8 mouse cellular contexts compared by ENCODE assay signal in the genomic region with DNA sequence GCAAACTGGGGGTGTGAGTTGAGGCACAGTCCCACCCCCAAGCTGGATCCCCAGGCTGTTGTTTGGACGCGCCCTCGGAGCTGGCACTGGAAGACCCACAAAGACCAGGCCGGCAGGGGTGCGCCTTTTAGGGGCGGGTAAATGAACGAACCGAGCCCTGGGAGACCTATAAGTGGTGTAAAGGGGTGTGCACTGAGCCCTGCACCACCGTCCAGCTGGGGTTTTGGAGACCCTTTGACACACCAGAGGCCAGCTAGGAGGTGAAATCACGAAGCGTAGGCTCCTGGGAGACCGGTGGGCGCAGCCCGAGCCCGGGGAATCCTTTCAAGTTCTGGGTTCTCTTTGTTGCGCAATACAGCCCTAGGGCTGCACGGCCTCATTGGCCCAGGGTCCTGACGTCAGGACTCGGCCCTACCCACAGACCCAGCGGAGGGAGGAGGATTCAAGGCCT. TPM values are rescaled to one million over a fixed set of nuclear protein-coding genes. Genes with fewer than 3 reads are reported as not detected.
A peak's percentile ranks its signal among the peaks of the same experiment; 100 is the strongest.
DNase-seq lines count a peak whose midpoint lies in the region; ATAC-seq and TF ChIP-seq lines count a peak whose summit lies in the region.

No protein-coding gene starts in this region.

- TF ChIP-seq EP300 in liver, postnatal 0 days (IDR thresholded peaks at IDR 0.05; ENCODE audit: low read depth), result no peak

- no peak for TF ChIP-seq POLR2A in kidney, adult 2 months (IDR thresholded peaks at IDR 0.05; ENCODE audit: low read depth, low read length)
- TF ChIP-seq POLR2A in olfactory bulb, adult 2 months (IDR thresholded peaks at IDR 0.05; ENCODE audit: insufficient read depth, low read depth, low read length), result no peak

- 17% methylated on average over 20 of the region's 20 CpGs for WGBS in kidney, adult 2 months
- 2% methylated on average over 17 of the region's 20 CpGs for WGBS in embryonic facial prominence, embryonic 14.5 days
- 6% methylated on average over 20 of the region's 20 CpGs for WGBS in liver, postnatal 0 days (ENCODE audit: insufficient replicate concordance)
- WGBS in olfactory bulb, adult 2 months, result 6% methylated on average over 20 of the region's 20 CpGs

- H3K27ac ChIP-seq in kidney, adult 2 months (ENCODE audit: insufficient read depth, low read depth, low read length), result no peak overlapping the region
- peak overlapping the region; percentile 87 for H3K27ac ChIP-seq in embryonic facial prominence, embryonic 14.5 days (replicated peaks; ENCODE audit: low read depth, low read length)
- no peak overlapping the region for H3K27ac ChIP-seq in liver, postnatal 0 days (ENCODE audit: low read depth)
- H3K27ac ChIP-seq in olfactory bulb, adult 2 months (ENCODE audit: insufficient read depth, low read depth, low read length), result no peak overlapping the region

- H3K9me3 ChIP-seq in embryonic facial prominence, embryonic 14.5 days (ENCODE audit: control insufficient read depth, low read length), result no peaks in the 10 kb centered on the region
- H3K9me3 ChIP-seq in liver, postnatal 0 days (ENCODE audit: low read length), result no peaks in the 10 kb centered on the region

- DNase-seq in kidney, adult 2 months, result no peak
- DNase-seq in kidney, postnatal 25 days, result no peak
- peak; percentile 78 for DNase-seq in embryonic facial prominence, embryonic 14.5 days (ENCODE audit: low spot score)
- peak; percentile 52 to 61 for DNase-seq in heart, postnatal 36 days
- DNase-seq in liver, postnatal 0 days, result no peak
- DNase-seq in ovary, postnatal 10 days (ENCODE audit: low spot score), result no peak
- no peak for DNase-seq in left cerebral cortex, adult 8-10 months (ENCODE audit: low spot score in 2 of 2)

- intact Hi-C loops in heart, postnatal 36 days (cut with DNase I), result no loop called here

- peak overlapping the region; percentile 89 for H3K4me2 ChIP-seq in embryonic facial prominence, embryonic 14.5 days (ENCODE audit: low read depth, low read length)
- peak overlapping the region; percentile 70 for H3K4me2 ChIP-seq in liver, postnatal 0 days (ENCODE audit: low read depth, low read length)

- no peaks in the 10 kb centered on the region for H3K4me1 ChIP-seq in kidney, adult 2 months (ENCODE audit: control insufficient read depth, insufficient read depth, low read length)
- H3K4me1 ChIP-seq in embryonic facial prominence, embryonic 14.5 days (ENCODE audit: control insufficient read depth, insufficient read depth, low read length), result peaks cover 24% of the 10 kb centered on the region
- H3K4me1 ChIP-seq in liver, postnatal 0 days (ENCODE audit: insufficient read depth), result peaks cover 9% of the 10 kb centered on the region
- peaks cover 60% of the 10 kb centered on the region for H3K4me1 ChIP-seq in olfactory bulb, adult 2 months (ENCODE audit: control insufficient read depth, insufficient read depth, low read length)

- TF ChIP-seq CTCF in kidney, adult 2 months (conservative IDR thresholded peaks at IDR 0.05; ENCODE audit: insufficient read depth, insufficient read length, low read depth, low read length), result no peak
- no peak for TF ChIP-seq CTCF in liver, postnatal 0 days (IDR thresholded peaks at IDR 0.05; ENCODE audit: low read depth)
- TF ChIP-seq CTCF in olfactory bulb, adult 2 months (IDR thresholded peaks at IDR 0.05; ENCODE audit: insufficient read depth, low read depth, low read length), result no peak

- H3K27me3 ChIP-seq in kidney, adult 2 months (replicated peaks; ENCODE audit: control insufficient read depth, insufficient read depth, low read length), result no peaks in the 10 kb centered on the region; the same call in 1 of the 2 replicates
- peaks cover 8% of the 10 kb centered on the region; the same call in 1 of the 2 replicates for H3K27me3 ChIP-seq in embryonic facial prominence, embryonic 14.5 days (replicated peaks; ENCODE audit: control insufficient read depth, insufficient read depth, low read length)
- peaks cover 31% of the 10 kb centered on the region for H3K27me3 ChIP-seq in liver, postnatal 0 days (ENCODE audit: insufficient read depth, low read length)

- H3K9ac ChIP-seq in embryonic facial prominence, embryonic 14.5 days (ENCODE audit: low read depth, low read length), result peak overlapping the region; percentile 88
- H3K9ac ChIP-seq in liver, postnatal 0 days (replicated peaks), result peak overlapping the region; percentile 7; the same call in 1 of the 2 replicates

- H3K36me3 ChIP-seq in kidney, adult 2 months (ENCODE audit: control insufficient read depth, insufficient read depth, low read length), result no peaks in the 10 kb centered on the region
- 0 out of 2 replicates have a peak, but pooled peaks cover 6% of the 10 kb centered on the region for H3K36me3 ChIP-seq in embryonic facial prominence, embryonic 14.5 days (ENCODE audit: control insufficient read depth, insufficient read depth, low read length)
- H3K36me3 ChIP-seq in liver, postnatal 0 days (replicated peaks; ENCODE audit: insufficient read depth, low read length), result no peaks in the 10 kb centered on the region

- peak; percentile 28 for ATAC-seq in embryonic facial prominence, embryonic 14.5 days (ENCODE audit: low read depth)
- peak; percentile 43; the same call in 1 of the 2 replicates for ATAC-seq in liver, postnatal 0 days

- H3K4me3 ChIP-seq in kidney, adult 2 months (ENCODE audit: insufficient read depth, low read depth, low read length), result peak overlapping the region; percentile 39
- peak overlapping the region; percentile 71 for H3K4me3 ChIP-seq in embryonic facial prominence, embryonic 14.5 days (ENCODE audit: low read depth, low read length)
- H3K4me3 ChIP-seq in liver, postnatal 0 days (ENCODE audit: low read depth, low read length), result peak overlapping the region; percentile 40
- H3K4me3 ChIP-seq in olfactory bulb, adult 2 months (ENCODE audit: insufficient read depth, low read depth, low read length), result peak overlapping the region; percentile 73

RNA-seq across cellular contexts. Expression of gene Gpr153, which starts 0.7 kb away (rescaled TPM):
- 6.9 and 9.5 TPM in 2 replicates for polyA plus RNA-seq in kidney, adult 2 months (2012; rRNA removed)
- polyA plus RNA-seq in embryonic facial prominence, embryonic 14.5 days (2014; fragmentation: Nextera tagmentation; extraction: Ambion mirVana), result 36.7 and 40.7 TPM in 2 replicates
- total RNA-seq in heart, postnatal 36 days (2021), result 10 to 100 TPM; 10.7 to 14.0 TPM
- polyA plus RNA-seq in liver, postnatal 0 days (2015; fragmentation: Nextera tagmentation; extraction: Ambion mirVana), result 0.47 and 0.58 TPM in 2 replicates
- not detected in 2 replicates for polyA plus RNA-seq in olfactory bulb, adult 2 months (2012; ENCODE audit: insufficient read depth, insufficient read length, low replicate concordance, missing spikeins)
- total RNA-seq in left cerebral cortex, adult 8-10 months (2022), result 10 to 100 TPM; 27.5 to 40.2 (median 31.6) TPM

RNA-seq across cellular contexts. Expression of gene Hes3, which starts 16.8 kb away (rescaled TPM):
- polyA plus RNA-seq in kidney, adult 2 months (2012; rRNA removed), result not detected in 2 replicates
- not detected in 2 replicates for polyA plus RNA-seq in embryonic facial prominence, embryonic 14.5 days (2014; fragmentation: Nextera tagmentation; extraction: Ambion mirVana)
- total RNA-seq in heart, postnatal 36 days (2021), result not detected
- not detected in 2 replicates for polyA plus RNA-seq in liver, postnatal 0 days (2015; fragmentation: Nextera tagmentation; extraction: Ambion mirVana)
- polyA plus RNA-seq in olfactory bulb, adult 2 months (2012; ENCODE audit: insufficient read depth, insufficient read length, low replicate concordance, missing spikeins), result not detected in 2 replicates
- total RNA-seq in left cerebral cortex, adult 8-10 months (2022), result under 1 TPM; 0.21 to 0.44 (median 0.30) TPM

RNA-seq across cellular contexts. Expression of gene Icmt, which starts 22.3 kb away (rescaled TPM):
- 31.2 and 32.5 TPM in 2 replicates for polyA plus RNA-seq in kidney, adult 2 months (2012; rRNA removed)
- polyA plus RNA-seq in embryonic facial prominence, embryonic 14.5 days (2014; fragmentation: Nextera tagmentation; extraction: Ambion mirVana), result 25.1 and 26.9 TPM in 2 replicates
- total RNA-seq in heart, postnatal 36 days (2021), result 10 to 100 TPM; 25.4 to 25.8 TPM
- polyA plus RNA-seq in liver, postnatal 0 days (2015; fragmentation: Nextera tagmentation; extraction: Ambion mirVana), result 5.9 and 6.9 TPM in 2 replicates
- not detected in 2 replicates for polyA plus RNA-seq in olfactory bulb, adult 2 months (2012; ENCODE audit: insufficient read depth, insufficient read length, low replicate concordance, missing spikeins)
- total RNA-seq in left cerebral cortex, adult 8-10 months (2022), result 10 to 100 TPM; 44.7 to 51.1 (median 47.3) TPM

RNA-seq across cellular contexts. Expression of gene Rnf207, which starts 44.1 kb away (rescaled TPM):
- 0.19 and 0.67 TPM in 2 replicates for polyA plus RNA-seq in kidney, adult 2 months (2012; rRNA removed)
- polyA plus RNA-seq in embryonic facial prominence, embryonic 14.5 days (2014; fragmentation: Nextera tagmentation; extraction: Ambion mirVana), result 0.56 and 0.84 TPM in 2 replicates
- total RNA-seq in heart, postnatal 36 days (2021), result 10 to 100 TPM; 50.2 to 68.0 TPM
- 0.13 TPM in 1 of 2 replicates, not detected in the other for polyA plus RNA-seq in liver, postnatal 0 days (2015; fragmentation: Nextera tagmentation; extraction: Ambion mirVana)
- not detected in 2 replicates for polyA plus RNA-seq in olfactory bulb, adult 2 months (2012; ENCODE audit: insufficient read depth, insufficient read length, low replicate concordance, missing spikeins)
- total RNA-seq in left cerebral cortex, adult 8-10 months (2022), result 10 to 100 TPM; 15.5 to 24.1 (median 19.5) TPM

RNA-seq across cellular contexts. Expression of gene Rpl22, which starts 50.8 kb away (rescaled TPM):
- 45.4 and 90.1 TPM in 2 replicates for polyA plus RNA-seq in kidney, adult 2 months (2012; rRNA removed)
- 395 and 470 TPM in 2 replicates for polyA plus RNA-seq in embryonic facial prominence, embryonic 14.5 days (2014; fragmentation: Nextera tagmentation; extraction: Ambion mirVana)
- total RNA-seq in heart, postnatal 36 days (2021), result 100 to 1,000 TPM; 276 to 293 TPM
- polyA plus RNA-seq in liver, postnatal 0 days (2015; fragmentation: Nextera tagmentation; extraction: Ambion mirVana), result 207 and 213 TPM in 2 replicates
- polyA plus RNA-seq in olfactory bulb, adult 2 months (2012; ENCODE audit: insufficient read depth, insufficient read length, low replicate concordance, missing spikeins), result not detected in 2 replicates
- 100 to 1,000 TPM; 153 to 206 (median 187) TPM for total RNA-seq in left cerebral cortex, adult 8-10 months (2022)

Comparison
In these comparisons a context has a peak if more than half of its experiments do, and no peak if none do; other contexts are left out.
1. DNase-seq: peak in embryonic facial prominence, embryonic 14.5 days (single experiment) and heart, postnatal 36 days (2 of 2); none in kidney, adult 2 months (single experiment), kidney, postnatal 25 days (0 of 2), liver, postnatal 0 days (single experiment), ovary, postnatal 10 days (single experiment) and left cerebral cortex, adult 8-10 months (0 of 2).
2. Peak in every context shown above with its lines, with median percentiles within 50 percentile points of each other: H3K4me3 ChIP-seq.